8 mouse cellular contexts compared by ENCODE assay signal in the genomic region with DNA sequence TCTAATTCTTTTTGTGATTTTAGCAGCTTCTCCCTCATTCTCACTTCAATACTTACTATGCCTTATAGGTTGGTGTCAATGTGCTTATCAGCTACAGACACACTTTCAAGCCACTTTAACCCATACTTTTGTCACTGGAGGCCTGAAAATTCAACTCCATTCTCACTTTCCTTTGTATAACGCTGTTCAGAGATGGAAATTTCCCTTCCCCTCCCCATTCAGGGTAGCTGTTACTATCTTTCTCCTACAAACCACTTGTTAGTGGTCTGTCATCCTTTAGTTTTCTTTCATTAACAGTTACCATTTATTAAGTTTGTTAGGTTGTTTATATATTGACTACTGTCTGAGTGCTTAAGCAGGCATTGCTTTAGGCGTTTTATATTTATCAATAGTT. TPM values are rescaled to one million over a fixed set of nuclear protein-coding genes. Genes with fewer than 3 reads are reported as not detected.
DNase-seq lines count a peak whose midpoint lies in the region; ATAC-seq and TF ChIP-seq lines count a peak whose summit lies in the region.

A gene (plus strand): TSS at position 7 of the 394 bp plus-strand sequence.

- H3K79me2 ChIP-seq in MEL (ENCODE audit: control insufficient read depth, insufficient read depth, low read length, poor library complexity): peaks cover 36% of the 10 kb centered on the region

- ATAC-seq in limb, embryonic 12.5 days (ENCODE audit: insufficient number of reproducible peaks, insufficient read depth, low FRiP score, low TSS enrichment, low read depth): no peak

- no peaks in the 10 kb centered on the region for H3K27me3 ChIP-seq in cerebellum, adult 2 months (ENCODE audit: control insufficient read depth, insufficient read depth, low read length)
- H3K27me3 ChIP-seq in MEL (ENCODE audit: control insufficient read depth in 1 of 2, insufficient read depth in 2 of 2, low read length in 2 of 2): no peaks in the 10 kb centered on the region
- no peaks in the 10 kb centered on the region for H3K27me3 ChIP-seq in limb, embryonic 12.5 days

- TF ChIP-seq EP300 in MEL (IDR thresholded peaks at IDR 0.05; ENCODE audit: low read depth in 1 of 2, low read length in 2 of 2): peak; percentile 44 to 64; a peak in 2 of 4 replicates

- TF ChIP-seq POLR2A in cerebellum, adult 2 months (IDR thresholded peaks at IDR 0.05; ENCODE audit: borderline replicate concordance, insufficient read depth, low read length): no peak
- no peak for TF ChIP-seq POLR2A in MEL (IDR thresholded peaks at IDR 0.05; ENCODE audit: control insufficient read depth in 1 of 2, insufficient read depth in 1 of 2, low read depth in 1 of 2, low read length in 2 of 2, poor library complexity in 1 of 2)
- TF ChIP-seq POLR2A in embryonic fibroblast, embryonic 13.5 days (IDR thresholded peaks at IDR 0.05; ENCODE audit: low read depth, low read length): no peak
- no peak for TF ChIP-seq POLR2A in olfactory bulb, adult 2 months (IDR thresholded peaks at IDR 0.05; ENCODE audit: insufficient read depth, low read depth, low read length)

- H3K4me3 ChIP-seq in cerebellum, adult 2 months (replicated peaks; ENCODE audit: insufficient read depth, low read depth, low read length): peak within 1 kb of the TSS; percentile 96
- peak within 1 kb of the TSS; percentile 62 to 66 for H3K4me3 ChIP-seq in MEL (ENCODE audit: control insufficient read depth in 1 of 2, insufficient read depth in 1 of 2, low read depth in 2 of 2, low read length in 2 of 2)
- H3K4me3 ChIP-seq in embryonic fibroblast, embryonic 13.5 days (ENCODE audit: insufficient read depth, low read length): peak within 1 kb of the TSS; percentile 97
- peak within 1 kb of the TSS; percentile 94 for H3K4me3 ChIP-seq in limb, embryonic 12.5 days (replicated peaks)
- H3K4me3 ChIP-seq in olfactory bulb, adult 2 months (ENCODE audit: insufficient read depth, low read depth, low read length): peak within 1 kb of the TSS; percentile 79

- peak within 1 kb of the TSS; percentile 81 for H3K9ac ChIP-seq in MEL (ENCODE audit: control insufficient read depth, low read depth, low read length, poor library complexity, severe bottlenecking)
- H3K9ac ChIP-seq in limb, embryonic 12.5 days (replicated peaks): peak within 1 kb of the TSS; percentile 99

- DNase-seq in cerebellum, adult 2 months: no peak
- no peak for DNase-seq in cerebellum, postnatal 36 days
- peak; percentile 80 for DNase-seq in MEL (ENCODE audit: low read depth, low spot score)
- DNase-seq in heart, postnatal 10 days: peak in 1 of 2 experiments; percentile 7
- no peak for DNase-seq in urinary bladder, adult 18-20 months (ENCODE audit: low spot score in 2 of 2)

- peak within 1 kb of the TSS; percentile 91 for H3K27ac ChIP-seq in cerebellum, adult 2 months (ENCODE audit: insufficient read depth, low read length)
- H3K27ac ChIP-seq in MEL (ENCODE audit: control insufficient read depth, low read depth, low read length): peak within 1 kb of the TSS; percentile 66
- peak within 1 kb of the TSS; percentile 78 for H3K27ac ChIP-seq in embryonic fibroblast, embryonic 13.5 days (ENCODE audit: insufficient read depth, low read length)
- peak within 1 kb of the TSS; percentile 96 for H3K27ac ChIP-seq in limb, embryonic 12.5 days
- peak within 1 kb of the TSS; percentile 74 for H3K27ac ChIP-seq in olfactory bulb, adult 2 months (ENCODE audit: insufficient read depth, low read depth, low read length)

- TF ChIP-seq CTCF in cerebellum, adult 2 months (IDR thresholded peaks at IDR 0.05; ENCODE audit: borderline replicate concordance, insufficient read depth, low read depth, low read length): no peak
- no peak for TF ChIP-seq CTCF in MEL (IDR thresholded peaks at IDR 0.05 in 2 of 3, conservative IDR thresholded peaks at IDR 0.05 in 1 of 3; ENCODE audit: control insufficient read depth in 1 of 3, insufficient read depth in 1 of 3, low read depth in 2 of 3, low read length in 3 of 3, poor library complexity in 1 of 3, severe bottlenecking in 1 of 3)
- TF ChIP-seq CTCF in embryonic fibroblast, embryonic 13.5 days (IDR thresholded peaks at IDR 0.05; ENCODE audit: borderline replicate concordance, insufficient read depth, low read length): no peak
- TF ChIP-seq CTCF in olfactory bulb, adult 2 months (IDR thresholded peaks at IDR 0.05; ENCODE audit: insufficient read depth, low read depth, low read length): no peak

- no peaks in the 10 kb centered on the region; the same call in 1 of the 2 replicates for H3K4me1 ChIP-seq in cerebellum, adult 2 months (ENCODE audit: control insufficient read depth, insufficient read depth, low read length)
- peaks cover 6 to 13% of the 10 kb centered on the region in 2 experiments for H3K4me1 ChIP-seq in MEL (ENCODE audit: control insufficient read depth in 1 of 2, insufficient read depth in 2 of 2, low read length in 2 of 2)
- no peaks in the 10 kb centered on the region for H3K4me1 ChIP-seq in embryonic fibroblast, embryonic 13.5 days (ENCODE audit: control insufficient read depth, insufficient read depth, low read length)
- H3K4me1 ChIP-seq in limb, embryonic 12.5 days (replicated peaks): peaks cover 9% of the 10 kb centered on the region
- H3K4me1 ChIP-seq in olfactory bulb, adult 2 months (ENCODE audit: control insufficient read depth, insufficient read depth, low read length): no peaks in the 10 kb centered on the region

- 31% methylated on average over 2 of the region's 2 CpGs for WGBS in cerebellum, adult 2 months
- WGBS in limb, embryonic 12.5 days: 43% methylated on average over 2 of the region's 2 CpGs
- 27% methylated on average over 2 of the region's 2 CpGs for WGBS in olfactory bulb, adult 2 months

- H3K36me3 ChIP-seq in MEL (ENCODE audit: control insufficient read depth in 1 of 2, insufficient read depth in 2 of 2, low read length in 2 of 2): peaks cover 0 to 23% of the 10 kb centered on the region in 2 experiments; a peak in 3 of 4 replicates
- 0 out of 2 replicates have a peak, but pooled peaks cover 4% of the 10 kb centered on the region for H3K36me3 ChIP-seq in limb, embryonic 12.5 days

- intact Hi-C loops in heart, postnatal 10 days (cut with DNase I): no loop called here

- TF ChIP-seq RAD21 in MEL (IDR thresholded peaks at IDR 0.05; ENCODE audit: low read depth, low read length): no peak

- H3K4me2 ChIP-seq in limb, embryonic 12.5 days: peak within 1 kb of the TSS; percentile 75

- H3K9me3 ChIP-seq in MEL (replicated peaks; ENCODE audit: insufficient read depth, low read length): no peaks in the 10 kb centered on the region
- 0 out of 2 replicates have a peak, but pooled peaks cover under 1% of the 10 kb centered on the region for H3K9me3 ChIP-seq in limb, embryonic 12.5 days

TF ChIP-seq in MEL, 35 proteins besides CTCF, POLR2A, EP300 and RAD21:
- no peak; the same call in 1 of the 2 replicates for TF ChIP-seq CHD1 (IDR thresholded peaks at IDR 0.05; ENCODE audit: low read depth, low read length)
- TF ChIP-seq TBP (IDR thresholded peaks at IDR 0.05; ENCODE audit: low read depth, low read length): no peak
- TF ChIP-seq MXI1 (IDR thresholded peaks at IDR 0.05; ENCODE audit: low read depth, low read length): no peak
- TF ChIP-seq ZMIZ1 (IDR thresholded peaks at IDR 0.05; ENCODE audit: low read depth, low read length): no peak
- TF ChIP-seq SIN3A (IDR thresholded peaks at IDR 0.05; ENCODE audit: low read length): no peak
- peak; percentile 26; the same call in 1 of the 2 replicates for TF ChIP-seq MAX (IDR thresholded peaks at IDR 0.05; ENCODE audit: low read length)
- no peak for TF ChIP-seq MEF2A (IDR thresholded peaks at IDR 0.05; ENCODE audit: extremely low read depth, insufficient replicate concordance, low read depth, low read length, poor library complexity, severe bottlenecking)
- TF ChIP-seq GABPA (IDR thresholded peaks at IDR 0.05; ENCODE audit: low read depth, low read length): no peak
- peak; percentile 86 for TF ChIP-seq GATA1 (IDR thresholded peaks at IDR 0.05; ENCODE audit: low read depth, low read length)
- TF ChIP-seq POLR2AphosphoS5 (IDR thresholded peaks at IDR 0.05; ENCODE audit: borderline replicate concordance, low read depth, low read length): no peak
- no peak for TF ChIP-seq MYC (IDR thresholded peaks at IDR 0.05; ENCODE audit: low read depth, low read length)
- no peak for TF ChIP-seq MYB (IDR thresholded peaks at IDR 0.05; ENCODE audit: low read depth, low read length)
- peak; percentile 82 for TF ChIP-seq TAL1 (IDR thresholded peaks at IDR 0.05; ENCODE audit: low read length)
- TF ChIP-seq E2F4 (IDR thresholded peaks at IDR 0.05; ENCODE audit: borderline replicate concordance, low read depth, low read length): no peak
- TF ChIP-seq RCOR1 (IDR thresholded peaks at IDR 0.05; ENCODE audit: low read depth, low read length): no peak
- 0 out of 2 replicates have a peak, but pooled peaks have one; percentile 14 for TF ChIP-seq ZNF384 (IDR thresholded peaks at IDR 0.05; ENCODE audit: low read depth, low read length)
- 0 out of 2 replicates have a peak, but pooled peaks have one; percentile 13 for TF ChIP-seq UBTF (IDR thresholded peaks at IDR 0.05; ENCODE audit: borderline replicate concordance, insufficient read depth, low read depth, low read length)
- peak; percentile 4; the same call in 1 of the 2 replicates for TF ChIP-seq ZC3H11A (IDR thresholded peaks at IDR 0.05; ENCODE audit: low read depth, low read length)
- TF ChIP-seq TCF12 (IDR thresholded peaks at IDR 0.05; ENCODE audit: low read depth, low read length): peak; percentile 42; the same call in 1 of the 2 replicates

RNA-seq across cellular contexts. Expression of the gene that starts here (rescaled TPM):
- polyA plus RNA-seq in cerebellum, adult 2 months (2012; rRNA removed): 44.1 and 44.3 TPM in 2 replicates
- total RNA-seq in MEL (2012; rRNA removed): 75.2 and 80.5 TPM in 2 replicates
- 10 to 100 TPM; 47.1 to 95.8 TPM for polyA plus RNA-seq in MEL (2012; ENCODE audit: insufficient read depth in 1 of 2, insufficient read length in 2 of 2, low read depth in 1 of 2, low replicate concordance in 2 of 2, missing spikeins in 1 of 2)
- 70.0 and 80.8 TPM in 2 replicates for polyA plus RNA-seq in embryonic fibroblast, embryonic 13.5 days (2011; ENCODE audit: insufficient read length, low read depth, missing spikeins)
- 10 to 100 TPM; 36.4 to 38.6 TPM for total RNA-seq in heart, postnatal 10 days (2021)
- 86.7 and 90.1 TPM in 2 replicates for polyA plus RNA-seq in limb, embryonic 12.5 days (2016; fragmentation: Nextera tagmentation; extraction: Ambion mirVana)
- not detected in 2 replicates for polyA plus RNA-seq in olfactory bulb, adult 2 months (2012; ENCODE audit: insufficient read depth, insufficient read length, low replicate concordance, missing spikeins)

Comparison
In these comparisons a context has a peak if more than half of its experiments do, and no peak if none do; other contexts are left out.
1. RNA of the gene that starts here (polyA plus RNA-seq): 47.1 to 95.8 TPM in MEL, 86.7 to 90.1 TPM in limb, embryonic 12.5 days, 70.0 to 80.8 TPM in embryonic fibroblast, embryonic 13.5 days and 44.1 to 44.3 TPM in cerebellum, adult 2 months; not detected in olfactory bulb, adult 2 months; every median in the first group is over 10 times any median in the second.
2. Peak in every context shown above with its lines, with median percentiles within 50 percentile points of each other: H3K27ac ChIP-seq and H3K4me3 ChIP-seq.